In the genomic region with DNA sequence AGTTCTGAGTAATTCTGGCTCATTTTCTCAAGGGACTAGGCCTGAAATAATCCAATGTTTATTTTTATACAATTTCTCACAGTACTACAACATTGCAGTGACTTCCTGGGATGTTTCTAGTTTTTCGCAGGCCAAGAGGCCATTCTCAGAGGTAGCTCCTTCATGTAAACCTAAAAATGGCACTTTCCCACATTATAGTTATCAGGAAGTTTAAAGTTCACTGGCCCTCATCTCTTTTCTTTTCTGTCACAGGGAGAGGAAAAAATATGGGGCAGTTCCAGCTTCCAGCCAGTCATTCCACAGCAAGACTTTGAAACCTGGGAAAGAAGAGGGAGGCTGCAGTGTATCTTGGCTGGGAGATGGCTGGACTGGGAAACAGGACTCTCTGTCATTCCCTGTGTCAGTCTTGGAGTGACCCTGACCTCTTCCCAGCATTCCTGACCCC, we compare ENCODE assay signal across 10 mouse cellular contexts.
DNase-seq lines count a peak whose midpoint lies in the region.
"Had no signal": no experiment of that assay in that cellular context is flagged by ENCODE, and none has a peak within 500 bp of the region (broad histone marks: within the 10 kb centered on the region; RNA-seq: fewer than 3 reads in every experiment).

No protein-coding gene starts in this region.

- DNase-seq in adrenal gland, adult 8-10 months = peak; percentile 12
- DNase-seq in adrenal gland, adult 18-20 months (ENCODE audit: low spot score in 2 of 2) = no peak
- DNase-seq in embryo, embryonic 10.5 days (ENCODE audit: low spot score) = peak; percentile 15
- DNase-seq in heart, postnatal 14 days = peak; percentile 17 to 24
- peak; percentile 29 for DNase-seq in kidney, postnatal 10 days
- DNase-seq in layer of hippocampus, adult 9-11 months = no peak
- no peak for DNase-seq in cerebellum, adult 9-11 months
- no peak for DNase-seq in spleen, postnatal 4 days (ENCODE audit: low spot score in 2 of 2)
- DNase-seq: forebrain, postnatal 0 days; lung, adult 18-20 months had no signal

- intact Hi-C loops in heart, postnatal 14 days (cut with DNase I) = no loop called here

Comparison
In these comparisons a context has a peak if more than half of its experiments do, and no peak if none do; other contexts are left out.
1. DNase-seq: peak in adrenal gland, adult 8-10 months (single experiment), embryo, embryonic 10.5 days (single experiment), heart, postnatal 14 days (2 of 2) and kidney, postnatal 10 days (single experiment); none in adrenal gland, adult 18-20 months (0 of 2), layer of hippocampus, adult 9-11 months (single experiment), cerebellum, adult 9-11 months (single experiment) and spleen, postnatal 4 days (0 of 2).